Mouse (Mus musculus) midbrain, embryonic 15.5 days (tissue): ENCODE results near the gene Emilin1. TPM values are rescaled to one million over a fixed set of nuclear protein-coding genes. Genes with fewer than 3 reads are reported as not detected.

Experiments used
- polyA plus RNA-seq: library from polyadenylated mRNA; unstranded; fragments of >200 nt; fragmentation: Nextera tagmentation; extraction: Ambion mirVana; gene quantifications from 2 replicates; pipeline ENCODE4 v1.2.1, GENCODE M21; 2015

The Emilin1 gene
- polyA plus RNA-seq, 1 experiment from 2014 or later = 17.8 TPM

Other genes starting within 250 kb of the Emilin1 start
- gene Cenpa, start 246.6 kb upstream of the Emilin1 start, polyA plus RNA-seq = 39.4 and 45.3 TPM in 2 replicates
- gene Dpysl5, start 201.8 kb upstream of the Emilin1 start, polyA plus RNA-seq = 280 and 293 TPM in 2 replicates
- 164 and 166 TPM in 2 replicates for gene Mapre3, start 98.8 kb upstream of the Emilin1 start, polyA plus RNA-seq
- gene Tmem214, start 45.4 kb upstream of the Emilin1 start, polyA plus RNA-seq = 68.8 and 72.7 TPM in 2 replicates
- 25.2 and 32.3 TPM in 2 replicates for gene Agbl5, start 24.7 kb upstream of the Emilin1 start, polyA plus RNA-seq
- 217 and 225 TPM in 2 replicates for gene Ost4, start 5.6 kb upstream of the Emilin1 start, polyA plus RNA-seq
- gene Khk, start 8.0 kb downstream of the Emilin1 start, polyA plus RNA-seq = 8.0 and 10.4 TPM in 2 replicates
- gene Cgref1, start 32.2 kb downstream of the Emilin1 start, polyA plus RNA-seq = 62.7 and 66.5 TPM in 2 replicates
- 110 and 113 TPM in 2 replicates for gene Preb, start 47.0 kb downstream of the Emilin1 start, polyA plus RNA-seq
- 0.08 TPM in 1 of 2 replicates, not detected in the other for gene Tcf23, start 55.3 kb downstream of the Emilin1 start, polyA plus RNA-seq
- gene Atraid, start 134.9 kb downstream of the Emilin1 start, polyA plus RNA-seq = 161 and 164 TPM in 2 replicates
- 26.9 and 29.1 TPM in 2 replicates for gene Slc5a6, start 135.5 kb downstream of the Emilin1 start, polyA plus RNA-seq
- gene Cad, start 141.4 kb downstream of the Emilin1 start, polyA plus RNA-seq = 14.9 and 16.2 TPM in 2 replicates
- not detected in 2 replicates for gene Dnajc5g, start 192.9 kb downstream of the Emilin1 start, polyA plus RNA-seq
- gene Slc30a3, start 194.8 kb downstream of the Emilin1 start, polyA plus RNA-seq = 20.4 and 21.5 TPM in 2 replicates
- gene Trim54, start 203.3 kb downstream of the Emilin1 start, polyA plus RNA-seq = not detected in 2 replicates
- not detected in 2 replicates for gene Ucn, start 225.4 kb downstream of the Emilin1 start, polyA plus RNA-seq
- 51.5 and 57.8 TPM in 2 replicates for gene Mpv17, start 240.8 kb downstream of the Emilin1 start, polyA plus RNA-seq